Mouse (Mus musculus): Measurements from ENCODE around the gene Unc5b.

Unc5b gene

GRCm38 (mm10) chr10:60723345-60723744 is 108.0 kb downstream of the Unc5b start:
- no peak for DNase-seq (ENCODE audit: low spot score in 2 of 2)

- DNase-seq (ENCODE audit: low spot score in 2 of 2), result no peak
Observed at GRCm38 (mm10) chr10:60721640-60722039, 109.7 kb downstream of the Unc5b start.

- no peak for DNase-seq (ENCODE audit: low spot score in 2 of 2)
Observed at GRCm38 (mm10) chr10:60720461-60720860, 110.9 kb downstream of the Unc5b start.

GRCm38 (mm10) chr10:60718491-60718890 is 112.9 kb downstream of the Unc5b start:
- no peak for DNase-seq (ENCODE audit: low spot score in 2 of 2)

GRCm38 (mm10) chr10:60716449-60716848 is 114.9 kb downstream of the Unc5b start:
- DNase-seq (ENCODE audit: low spot score in 2 of 2), result no peak
